Mouse (Mus musculus) liver, embryonic 14.5 days (tissue): ENCODE data around the gene Tmem121. TPM values are rescaled to one million over a fixed set of nuclear protein-coding genes. Genes with fewer than 3 reads are reported as not detected.
A peak's percentile ranks its signal among the peaks of the same experiment; 100 is the strongest.

Experiments
- ATAC-seq: fragments of 200-750 bp; cut with Nextera tagmentation; 2 replicates; pipeline ENCODE4 v1.8.0; 2017; ENCODE audit warnings: moderate number of reproducible peaks, mild to moderate bottlenecking, moderate library complexity; ENCODE audit not compliant: insufficient read depth
- DNase-seq, 3 experiments: peaks; one replicate each; pipeline ENCODE4 v3.0.0-alpha.2; 2012 to 2013; ENCODE audit warnings: low read depth in 3 of 3, low spot score in 3 of 3
- H3K27ac ChIP-seq: fragments of 300-500 bp; sonication (generic); 2 replicates; pipeline ENCODE4 v1.5.1; 2014; ENCODE audit warnings: moderate library complexity, mild to moderate bottlenecking, control low read depth, inconsistent platforms
- H3K27me3 ChIP-seq: fragments of 300-500 bp; sonication (generic); 2 replicates; pipeline ENCODE4 v1.6.1; 2014; ENCODE audit warnings: mild to moderate bottlenecking, low read length, moderate library complexity; ENCODE audit not compliant: control insufficient read depth, insufficient read depth
- H3K36me3 ChIP-seq: fragments of 300-500 bp; sonication (generic); replicated peaks from 2 replicates; pipeline ENCODE4 v1.6.1; 2014; ENCODE audit warnings: low read depth; ENCODE audit not compliant: control insufficient read depth, insufficient read depth
- H3K4me1 ChIP-seq, 2 experiments: fragments of 200-500 bp in 1 of 2; fragments of 300-500 bp in 1 of 2; sonication (generic) in 1 of 2; replicated peaks; 2 replicates each; pipeline ENCODE4 v1.6.1; 2012 to 2014; ENCODE audit warnings: antibody characterized with exemption in 1 of 2, inconsistent platforms in 1 of 2, low read length in 1 of 2; ENCODE audit not compliant: control insufficient read depth in 2 of 2, insufficient read depth in 2 of 2
- H3K4me2 ChIP-seq: fragments of 300-500 bp; sonication (generic); 2 replicates; pipeline ENCODE4 v1.6.1; 2014; ENCODE audit warnings: low read depth, mild to moderate bottlenecking, control low read depth, moderate library complexity
- H3K4me3 ChIP-seq, 2 experiments: fragments of 200-500 bp in 1 of 2; fragments of 300-500 bp in 1 of 2; sonication (generic) in 1 of 2; 2 replicates each; pipeline ENCODE4 v1.5.1; 2012 to 2014; ENCODE audit warnings: low read depth in 2 of 2, low read length in 2 of 2, mild to moderate bottlenecking in 2 of 2, control low read depth in 1 of 2, inconsistent platforms in 1 of 2, moderate library complexity in 1 of 2; ENCODE audit not compliant: insufficient read depth in 1 of 2
- H3K9ac ChIP-seq: fragments of 300-500 bp; sonication (generic); replicated peaks from 2 replicates; pipeline ENCODE4 v1.6.1; 2014; ENCODE audit warnings: mild to moderate bottlenecking, control low read depth, moderate library complexity
- H3K9me3 ChIP-seq: fragments of 300-500 bp; sonication (generic); 2 replicates; pipeline ENCODE4 v1.6.1; 2016; ENCODE audit warnings: low read length, mixed read lengths; ENCODE audit not compliant: control insufficient read depth
- CTCF ChIP-seq: IDR thresholded peaks from 2 replicates; pipeline ENCODE4 v1.5.1; 2016; ENCODE audit warnings: antibody characterized with exemption, low read depth, control low read depth
- EP300 ChIP-seq: IDR thresholded peaks from 2 replicates; pipeline ENCODE4 v1.6.1; 2016; ENCODE audit warnings: antibody characterized with exemption, low read depth
- WGBS: fragments of 180-500 bp; shearing (Covaris S2); extraction: QIAGEN DNeasy Blood & Tissue Kit; methylation state at CpG from one replicate; pipeline ENCODE4 v1.1.7; 2014; ENCODE audit not compliant: insufficient replicate concordance; 5-methylcytosine and 5-hydroxymethylcytosine counted together
- polyA plus RNA-seq, 2 experiments: library from polyadenylated mRNA; depleted of rRNA in 1 of 2; stranded (reverse) in 1 of 2; unstranded in 1 of 2; fragments of >200 nt; fragmentation: Nextera tagmentation in 1 of 2; extraction: Ambion mirVana in 1 of 2; gene quantifications; 2 replicates each; pipeline versions ENCODE4 v1.2.1 to v1.2.3; 2012 to 2014

Gene Tmem121
- polyA plus RNA-seq, 2 experiments = 0.11 to 0.29 TPM

DNA sequence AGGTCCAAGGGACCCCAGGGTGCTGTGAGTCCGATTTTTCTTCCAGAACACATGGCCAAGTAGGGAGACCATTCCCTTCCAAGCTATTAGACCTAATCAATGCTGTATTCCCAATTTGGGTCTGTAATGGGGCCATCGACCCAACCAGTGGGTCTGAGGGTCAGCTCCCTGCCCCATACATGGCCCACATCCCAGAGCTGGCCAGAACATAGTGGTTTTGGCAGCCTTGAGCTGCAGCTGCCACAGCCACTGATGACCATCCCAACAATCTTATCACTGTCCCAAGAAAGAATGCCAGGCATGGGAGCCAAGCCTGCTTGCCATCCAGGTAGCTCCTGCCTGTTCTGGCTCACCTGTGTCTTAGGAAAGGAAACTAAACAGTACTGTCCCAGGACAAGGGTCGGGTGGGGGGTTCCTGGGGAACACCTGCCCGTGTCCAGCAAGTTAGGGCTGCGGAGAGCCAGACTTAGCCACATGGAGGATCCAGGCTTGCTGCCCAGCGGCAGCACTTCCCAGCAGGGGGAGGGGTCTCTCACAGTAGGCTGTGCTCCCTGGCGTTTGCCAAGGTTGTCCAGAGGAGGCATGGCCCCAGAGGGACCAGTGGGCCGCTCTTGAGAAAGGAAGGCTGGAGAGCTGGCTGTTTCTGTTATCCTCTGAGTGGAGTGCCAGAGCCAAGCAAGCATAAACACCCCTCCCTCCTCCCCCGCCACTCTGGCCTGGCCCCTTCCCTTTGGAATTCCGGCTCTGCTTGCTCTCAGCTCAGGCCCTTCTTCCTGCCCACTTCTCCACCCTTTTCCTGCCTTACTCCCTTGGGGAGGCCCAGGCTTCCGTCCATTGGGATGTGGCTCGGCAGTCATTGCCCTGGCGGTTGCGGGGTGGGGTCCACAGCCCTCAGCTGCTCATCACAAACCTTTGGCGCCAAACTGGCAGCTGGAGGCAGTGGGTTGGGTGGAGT lies 43.4 kb upstream of the Tmem121 start:
- Histone ChIP-seq H3K36me3 (no peaks in the 10 kb centered on the region; the same call in 1 of the 2 replicates), H3K27me3 (peaks cover 29% of the 10 kb centered on the region), H3K27ac (no peak overlapping the region), H3K9me3 (no peaks in the 10 kb centered on the region), H3K9ac (no peak overlapping the region), H3K4me2 (peak overlapping the region; percentile 94), H3K4me1 (peaks cover 14 to 16% of the 10 kb centered on the region in 2 experiments), H3K4me3 (peak overlapping the region; percentile 57 to 65; a peak in 2 of 4 replicates)
- WGBS = 20% methylated on average over 15 of the region's 15 CpGs
- no peak for TF ChIP-seq EP300
- TF ChIP-seq CTCF = no peak
- DNase-seq (no peak), ATAC-seq (no peak)

DNA sequence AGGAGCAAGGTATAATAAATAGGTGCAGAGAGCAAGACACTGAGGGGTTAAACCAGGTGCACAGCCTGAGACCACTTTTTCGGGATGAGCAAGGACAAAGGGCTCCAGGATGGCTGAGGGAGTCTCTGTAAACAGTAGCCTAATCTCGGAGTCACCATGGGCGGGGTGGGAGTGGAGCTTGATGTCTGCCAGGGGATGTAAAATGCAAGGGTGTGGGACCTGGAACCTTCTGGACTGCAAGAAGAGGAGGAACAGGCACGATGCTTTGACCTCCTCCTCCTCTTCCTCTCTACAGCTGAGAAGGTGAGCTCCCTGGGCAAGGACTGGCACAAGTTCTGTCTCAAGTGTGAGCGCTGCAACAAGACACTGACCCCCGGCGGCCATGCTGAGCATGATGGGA lies 42.6 kb upstream of the Tmem121 start:
- H3K36me3 ChIP-seq = no peaks in the 10 kb centered on the region
- no peak overlapping the region for H3K9ac ChIP-seq
- H3K27ac ChIP-seq = no peak overlapping the region
- H3K4me3 ChIP-seq = no peak overlapping the region
- peaks cover 14 to 17% of the 10 kb centered on the region in 2 experiments for H3K4me1 ChIP-seq
- peaks cover 29% of the 10 kb centered on the region for H3K27me3 ChIP-seq
- 43% methylated on average over 7 of the region's 7 CpGs for WGBS
- no peak for TF ChIP-seq EP300
- TF ChIP-seq CTCF = no peak
- H3K4me2 ChIP-seq = no peak overlapping the region
- no peaks in the 10 kb centered on the region for H3K9me3 ChIP-seq
- ATAC-seq (no peak), DNase-seq (no peak)

- no peaks in the 10 kb centered on the region for H3K36me3 ChIP-seq
- H3K9ac ChIP-seq = no peak overlapping the region
- ATAC-seq (no peak), DNase-seq (no peak)
- TF ChIP-seq EP300 = no peak
- TF ChIP-seq CTCF = peak; percentile 91
- WGBS = 63% methylated on average over 20 of the region's 20 CpGs
- H3K4me1 ChIP-seq = peaks cover 21 to 25% of the 10 kb centered on the region in 2 experiments
- no peak overlapping the region for H3K4me3 ChIP-seq
- peaks cover 29% of the 10 kb centered on the region for H3K27me3 ChIP-seq
- H3K9me3 ChIP-seq = no peaks in the 10 kb centered on the region
- H3K4me2 ChIP-seq = no peak overlapping the region
- H3K27ac ChIP-seq = no peak overlapping the region
Measured at GRCm38 (mm10) chr12:113144001-113144756, 41.6 kb upstream of the Tmem121 start.

DNA sequence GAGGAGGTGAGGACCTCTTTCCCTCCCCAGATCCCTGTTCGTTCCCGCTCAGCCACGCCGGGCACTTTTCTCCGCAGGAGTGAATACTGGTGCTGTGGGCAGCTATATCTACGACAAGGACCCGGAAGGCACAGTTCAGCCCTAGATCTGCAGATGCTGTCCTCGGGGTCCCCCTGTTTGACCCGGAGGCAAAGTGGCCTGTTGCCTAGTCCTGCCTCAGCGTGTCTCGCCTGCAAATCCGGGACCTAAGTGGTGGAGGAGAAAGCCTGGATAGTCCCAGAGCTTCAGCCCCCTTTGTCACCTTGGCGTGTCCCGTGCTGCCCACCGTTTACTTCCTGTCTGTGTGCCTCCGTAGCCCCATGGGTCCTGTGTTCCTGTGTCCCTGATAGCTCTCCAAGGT lies 40.8 kb upstream of the Tmem121 start:
- Histone ChIP-seq H3K27ac (no peak overlapping the region), H3K4me3 (no peak overlapping the region), H3K9me3 (no peaks in the 10 kb centered on the region), H3K4me1 (peaks cover 15 to 22% of the 10 kb centered on the region in 2 experiments), H3K27me3 (peaks cover 29% of the 10 kb centered on the region), H3K4me2 (no peak overlapping the region), H3K9ac (no peak overlapping the region), H3K36me3 (no peaks in the 10 kb centered on the region)
- 79% methylated on average over 16 of the region's 16 CpGs for WGBS
- TF ChIP-seq CTCF (no peak), EP300 (no peak)
- ATAC-seq = no peak
- DNase-seq = no peak

DNA sequence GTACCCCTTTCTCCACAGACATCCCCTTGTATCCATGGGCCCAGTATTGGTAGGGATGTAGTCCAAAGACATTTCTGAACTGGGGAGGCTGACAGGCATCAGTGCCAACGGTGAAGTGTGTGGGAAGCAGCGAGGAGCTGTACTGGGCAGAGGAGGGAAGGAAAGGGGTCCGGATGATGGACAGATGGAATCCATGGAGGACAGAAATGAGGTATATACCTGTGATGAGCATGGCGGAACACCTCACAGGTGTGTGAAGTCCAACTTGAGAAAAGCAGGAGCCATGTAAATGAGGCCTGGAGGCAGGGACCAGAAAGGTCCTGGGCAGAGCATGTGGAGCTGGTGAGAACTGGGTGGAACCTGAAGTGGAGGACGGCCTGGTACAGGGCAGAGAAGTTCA lies 40.1 kb upstream of the Tmem121 start:
- no peak overlapping the region for H3K4me3 ChIP-seq
- peaks cover 30% of the 10 kb centered on the region for H3K27me3 ChIP-seq

More for the DNA sequence above, 40.1 kb upstream of the Tmem121 start:
- no peaks in the 10 kb centered on the region for H3K36me3 ChIP-seq
- H3K27ac ChIP-seq = no peak overlapping the region
- H3K9ac ChIP-seq = no peak overlapping the region
- DNase-seq (no peak), ATAC-seq (no peak)
- no peak overlapping the region for H3K4me2 ChIP-seq
- TF ChIP-seq EP300 = no peak
- no peak for TF ChIP-seq CTCF
- 69% methylated on average over 5 of the region's 5 CpGs for WGBS
- peaks cover 15 to 23% of the 10 kb centered on the region in 2 experiments for H3K4me1 ChIP-seq
- no peaks in the 10 kb centered on the region for H3K9me3 ChIP-seq
